Comparison of ENCODE assay signal across 20 mouse cellular contexts in the genomic region with DNA sequence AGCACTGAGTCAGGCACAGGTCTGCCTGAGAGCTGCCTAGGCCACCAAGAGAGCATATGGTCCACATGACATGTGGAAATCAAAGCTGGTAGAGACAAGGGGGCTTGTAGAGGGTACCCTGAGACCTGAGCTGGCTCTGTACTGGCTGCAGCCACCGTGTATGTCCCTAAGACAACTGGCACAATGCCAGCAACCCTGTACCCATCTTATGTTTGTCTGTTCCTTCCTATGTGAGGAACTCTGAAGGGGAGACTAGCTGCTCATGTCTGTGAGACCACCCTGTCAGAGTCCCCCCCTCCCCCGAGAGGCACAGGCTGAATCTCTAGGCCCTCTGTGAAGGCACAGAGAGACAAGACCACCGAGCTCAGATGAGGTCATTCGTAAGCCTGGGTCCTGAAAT. TPM values are rescaled to one million over a fixed set of nuclear protein-coding genes. Genes with fewer than 3 reads are reported as not detected.
DNase-seq lines count a peak whose midpoint lies in the region; ATAC-seq and TF ChIP-seq lines count a peak whose summit lies in the region.
"Had no signal": no experiment of that assay in that cellular context is flagged by ENCODE, and none has a peak within 500 bp of the region (broad histone marks: within the 10 kb centered on the region; RNA-seq: fewer than 3 reads in every experiment).

No protein-coding gene starts in this region.

- no peak overlapping the region for H3K4me2 ChIP-seq in forebrain, embryonic 12.5 days
- no peak overlapping the region for H3K4me2 ChIP-seq in forebrain, embryonic 11.5 days (ENCODE audit: low read depth, low read length, severe bottlenecking)
- H3K4me2 ChIP-seq in midbrain, embryonic 11.5 days, result no peak overlapping the region
- no peak overlapping the region for H3K4me2 ChIP-seq in neural tube, embryonic 14.5 days (ENCODE audit: low read depth, low read length)
- H3K4me2 ChIP-seq: hindbrain, embryonic 15.5 days; limb, embryonic 12.5 days had no signal

- no peak for TF ChIP-seq CTCF in kidney, adult 2 months (conservative IDR thresholded peaks at IDR 0.05; ENCODE audit: insufficient read depth, insufficient read length, low read depth, low read length)

- DNase-seq in forebrain, embryonic 11.5 days (ENCODE audit: low spot score), result no peak
- DNase-seq in kidney, postnatal 10 days, result peak; percentile 27
- no peak for DNase-seq in kidney, adult 2 months
- DNase-seq in midbrain, embryonic 11.5 days (ENCODE audit: low spot score, missing footprints), result peak; percentile 70
- no peak for DNase-seq in adrenal gland, adult 18-20 months (ENCODE audit: low spot score in 2 of 2)
- DNase-seq: adrenal gland, adult 8-10 months; cerebellum, adult 11 months; cerebellum, postnatal 36 days; gastrocnemius, postnatal 25 days; kidney, adult 18-20 months; kidney, postnatal 25 days; layer of hippocampus, adult 9-11 months; right cerebral cortex, postnatal 14 days; thymus, postnatal 25 days had no signal

- WGBS in forebrain, embryonic 12.5 days, result 73% methylated on average over 4 of the region's 4 CpGs
- WGBS in forebrain, embryonic 11.5 days, result 87% methylated on average over 4 of the region's 4 CpGs
- 70% methylated on average over 4 of the region's 4 CpGs for WGBS in kidney, adult 2 months
- 74% methylated on average over 4 of the region's 4 CpGs for WGBS in midbrain, embryonic 11.5 days
- 55% methylated on average over 4 of the region's 4 CpGs for WGBS in neural tube, embryonic 14.5 days

- H3K27me3 ChIP-seq in forebrain, embryonic 12.5 days, result no peaks in the 10 kb centered on the region
- H3K27me3 ChIP-seq in forebrain, embryonic 11.5 days (ENCODE audit: control insufficient read depth, insufficient read depth, low read length), result no peaks in the 10 kb centered on the region
- H3K27me3 ChIP-seq in kidney, adult 2 months (replicated peaks; ENCODE audit: control insufficient read depth, insufficient read depth, low read length), result no peaks in the 10 kb centered on the region
- H3K27me3 ChIP-seq in midbrain, embryonic 11.5 days (ENCODE audit: control insufficient read depth, insufficient read depth, low read length), result no peaks in the 10 kb centered on the region
- no peaks in the 10 kb centered on the region for H3K27me3 ChIP-seq in neural tube, embryonic 14.5 days (ENCODE audit: control insufficient read depth, insufficient read depth, low read length)
- H3K27me3 ChIP-seq: hindbrain, embryonic 15.5 days had no signal

- peaks cover 63% of the 10 kb centered on the region for H3K36me3 ChIP-seq in forebrain, embryonic 12.5 days (replicated peaks)
- peaks cover 14% of the 10 kb centered on the region for H3K36me3 ChIP-seq in forebrain, embryonic 11.5 days (ENCODE audit: control insufficient read depth, insufficient read depth, low read length)
- no peaks in the 10 kb centered on the region for H3K36me3 ChIP-seq in kidney, adult 2 months (ENCODE audit: control insufficient read depth, insufficient read depth, low read length)
- H3K36me3 ChIP-seq in midbrain, embryonic 11.5 days (ENCODE audit: control insufficient read depth, insufficient read depth, low read length), result peaks cover 33% of the 10 kb centered on the region
- H3K36me3 ChIP-seq in neural tube, embryonic 14.5 days (ENCODE audit: control insufficient read depth, insufficient read depth, low read length), result peaks cover 39% of the 10 kb centered on the region

- peak overlapping the region; percentile 57; the same call in 1 of the 2 replicates for H3K27ac ChIP-seq in forebrain, embryonic 12.5 days
- no peak overlapping the region for H3K27ac ChIP-seq in forebrain, embryonic 11.5 days (ENCODE audit: low read depth, low read length)
- no peak overlapping the region for H3K27ac ChIP-seq in kidney, adult 2 months (ENCODE audit: insufficient read depth, low read depth, low read length)
- peak overlapping the region; percentile 53 for H3K27ac ChIP-seq in midbrain, embryonic 11.5 days (ENCODE audit: low read depth, low read length)
- H3K27ac ChIP-seq in neural tube, embryonic 14.5 days (ENCODE audit: low read depth, low read length), result 0 out of 2 replicates have a peak overlapping the region, but pooled peaks have one; percentile 10
- H3K27ac ChIP-seq: limb, embryonic 12.5 days; liver, embryonic 14.5 days had no signal

- no peak for ATAC-seq in forebrain, embryonic 12.5 days (ENCODE audit: low FRiP score)
- no peak for ATAC-seq in forebrain, embryonic 11.5 days (replicated peaks; ENCODE audit: low FRiP score)
- no peak for ATAC-seq in midbrain, embryonic 11.5 days (ENCODE audit: low FRiP score)
- no peak for ATAC-seq in neural tube, embryonic 14.5 days (ENCODE audit: low read depth)

- H3K9ac ChIP-seq in forebrain, embryonic 12.5 days, result peak overlapping the region; percentile 25; the same call in 1 of the 2 replicates
- no peak overlapping the region; the same call in 1 of the 2 replicates for H3K9ac ChIP-seq in forebrain, embryonic 11.5 days (ENCODE audit: low read length)
- no peak overlapping the region for H3K9ac ChIP-seq in midbrain, embryonic 11.5 days (ENCODE audit: low read length)
- no peak overlapping the region for H3K9ac ChIP-seq in neural tube, embryonic 14.5 days (replicated peaks; ENCODE audit: low read depth, low read length)
- H3K9ac ChIP-seq: hindbrain, embryonic 15.5 days; limb, embryonic 12.5 days; liver, embryonic 14.5 days had no signal

- no peaks in the 10 kb centered on the region for H3K9me3 ChIP-seq in forebrain, embryonic 12.5 days
- H3K9me3 ChIP-seq in forebrain, embryonic 11.5 days (ENCODE audit: control insufficient read depth, low read length), result no peaks in the 10 kb centered on the region
- no peaks in the 10 kb centered on the region for H3K9me3 ChIP-seq in midbrain, embryonic 11.5 days (ENCODE audit: control insufficient read depth, low read length)
- H3K9me3 ChIP-seq in neural tube, embryonic 14.5 days (ENCODE audit: control insufficient read depth, low read length), result no peaks in the 10 kb centered on the region
- H3K9me3 ChIP-seq: hindbrain, embryonic 15.5 days; limb, embryonic 12.5 days had no signal

- peaks cover 97% of the 10 kb centered on the region for H3K4me1 ChIP-seq in forebrain, embryonic 12.5 days
- peaks cover 37% of the 10 kb centered on the region for H3K4me1 ChIP-seq in forebrain, embryonic 11.5 days (replicated peaks; ENCODE audit: control insufficient read depth, insufficient read depth, low read length)
- H3K4me1 ChIP-seq in kidney, adult 2 months (ENCODE audit: control insufficient read depth, insufficient read depth, low read length), result no peaks in the 10 kb centered on the region
- H3K4me1 ChIP-seq in midbrain, embryonic 11.5 days (ENCODE audit: control insufficient read depth, insufficient read depth, low read length), result peaks cover 71% of the 10 kb centered on the region
- H3K4me1 ChIP-seq in neural tube, embryonic 14.5 days (ENCODE audit: control insufficient read depth, insufficient read depth, low read length), result peaks cover 28% of the 10 kb centered on the region

- no peak for TF ChIP-seq POLR2A in kidney, adult 2 months (IDR thresholded peaks at IDR 0.05; ENCODE audit: low read depth, low read length)

- no peak overlapping the region for H3K4me3 ChIP-seq in forebrain, embryonic 12.5 days (replicated peaks)
- H3K4me3 ChIP-seq in forebrain, embryonic 11.5 days (ENCODE audit: low read depth, low read length), result no peak overlapping the region
- no peak overlapping the region for H3K4me3 ChIP-seq in kidney, adult 2 months (ENCODE audit: insufficient read depth, low read depth, low read length)
- no peak overlapping the region for H3K4me3 ChIP-seq in midbrain, embryonic 11.5 days (ENCODE audit: low read depth, low read length)
- H3K4me3 ChIP-seq in neural tube, embryonic 14.5 days (ENCODE audit: low read depth, low read length), result no peak overlapping the region
- H3K4me3 ChIP-seq: hindbrain, embryonic 15.5 days; limb, embryonic 12.5 days had no signal

RNA-seq across cellular contexts. Expression of gene Cryba4, which starts 33.6 kb away (rescaled TPM):
- polyA plus RNA-seq in forebrain, embryonic 12.5 days (2016; fragmentation: Nextera tagmentation; extraction: Ambion mirVana), result 1.2 and 1.4 TPM in 2 replicates
- polyA plus RNA-seq in forebrain, embryonic 11.5 days (2014; fragmentation: Nextera tagmentation; extraction: Ambion mirVana), result 0.48 and 1.1 TPM in 2 replicates
- polyA plus RNA-seq in kidney, adult 2 months (2012; rRNA removed), result 0.35 TPM in 1 of 2 replicates, not detected in the other
- polyA plus RNA-seq in midbrain, embryonic 11.5 days (2014; fragmentation: Nextera tagmentation; extraction: Ambion mirVana), result 0.52 and 2.0 TPM in 2 replicates
- 0.79 and 2.7 TPM in 2 replicates for polyA plus RNA-seq in neural tube, embryonic 14.5 days (2014; fragmentation: Nextera tagmentation; extraction: Ambion mirVana)
- total RNA-seq in adrenal gland, adult 18-20 months (2021), result 100 to 1,000 TPM in 1 of 2 experiments, 10 to 100 TPM in 1; 95.8 to 126 TPM
- total RNA-seq: CH12.LX had no signal

RNA-seq across cellular contexts. Expression of gene Crybb1, which starts 36.9 kb away (rescaled TPM):
- polyA plus RNA-seq in forebrain, embryonic 12.5 days (2016; fragmentation: Nextera tagmentation; extraction: Ambion mirVana), result 1.2 and 1.3 TPM in 2 replicates
- 0.48 and 0.73 TPM in 2 replicates for polyA plus RNA-seq in forebrain, embryonic 11.5 days (2014; fragmentation: Nextera tagmentation; extraction: Ambion mirVana)
- 0.14 TPM in 1 of 2 replicates, not detected in the other for polyA plus RNA-seq in kidney, adult 2 months (2012; rRNA removed)
- 0.29 and 0.84 TPM in 2 replicates for polyA plus RNA-seq in midbrain, embryonic 11.5 days (2014; fragmentation: Nextera tagmentation; extraction: Ambion mirVana)
- 3.4 and 4.5 TPM in 2 replicates for polyA plus RNA-seq in neural tube, embryonic 14.5 days (2014; fragmentation: Nextera tagmentation; extraction: Ambion mirVana)
- 1 to 10 TPM; 3.2 to 3.3 TPM for total RNA-seq in adrenal gland, adult 18-20 months (2021)
- total RNA-seq: CH12.LX had no signal

RNA-seq across cellular contexts. Expression of gene Tpst2, which starts 57.8 kb away (rescaled TPM):
- 27.1 and 28.6 TPM in 2 replicates for polyA plus RNA-seq in forebrain, embryonic 12.5 days (2016; fragmentation: Nextera tagmentation; extraction: Ambion mirVana)
- 30.9 and 34.3 TPM in 2 replicates for polyA plus RNA-seq in forebrain, embryonic 11.5 days (2014; fragmentation: Nextera tagmentation; extraction: Ambion mirVana)
- 37.6 and 42.0 TPM in 2 replicates for polyA plus RNA-seq in kidney, adult 2 months (2012; rRNA removed)
- polyA plus RNA-seq in midbrain, embryonic 11.5 days (2014; fragmentation: Nextera tagmentation; extraction: Ambion mirVana), result 29.3 and 33.5 TPM in 2 replicates
- polyA plus RNA-seq in neural tube, embryonic 14.5 days (2014; fragmentation: Nextera tagmentation; extraction: Ambion mirVana), result 27.1 and 28.1 TPM in 2 replicates
- total RNA-seq in adrenal gland, adult 18-20 months (2021), result 100 to 1,000 TPM; 208 to 233 TPM

Comparison
In these comparisons a context has a peak if more than half of its experiments do, and no peak if none do; other contexts are left out.
1. H3K27ac ChIP-seq: peak in forebrain, embryonic 12.5 days (single experiment), midbrain, embryonic 11.5 days (single experiment) and neural tube, embryonic 14.5 days (single experiment); none in forebrain, embryonic 11.5 days (single experiment) and kidney, adult 2 months (single experiment).
2. DNase-seq: peak in kidney, postnatal 10 days (single experiment) and midbrain, embryonic 11.5 days (single experiment); none in forebrain, embryonic 11.5 days (single experiment), kidney, adult 2 months (single experiment) and adrenal gland, adult 18-20 months (0 of 2).